Mouse (Mus musculus): Measurements from ENCODE around the gene Cnga3. TPM values are rescaled to one million over a fixed set of nuclear protein-coding genes. Genes with fewer than 3 reads are reported as not detected.

The Cnga3 gene
- total and polyA plus RNA-seq, 3 experiments = 0.08 to 0.36 (median 0.30) TPM

DNA sequence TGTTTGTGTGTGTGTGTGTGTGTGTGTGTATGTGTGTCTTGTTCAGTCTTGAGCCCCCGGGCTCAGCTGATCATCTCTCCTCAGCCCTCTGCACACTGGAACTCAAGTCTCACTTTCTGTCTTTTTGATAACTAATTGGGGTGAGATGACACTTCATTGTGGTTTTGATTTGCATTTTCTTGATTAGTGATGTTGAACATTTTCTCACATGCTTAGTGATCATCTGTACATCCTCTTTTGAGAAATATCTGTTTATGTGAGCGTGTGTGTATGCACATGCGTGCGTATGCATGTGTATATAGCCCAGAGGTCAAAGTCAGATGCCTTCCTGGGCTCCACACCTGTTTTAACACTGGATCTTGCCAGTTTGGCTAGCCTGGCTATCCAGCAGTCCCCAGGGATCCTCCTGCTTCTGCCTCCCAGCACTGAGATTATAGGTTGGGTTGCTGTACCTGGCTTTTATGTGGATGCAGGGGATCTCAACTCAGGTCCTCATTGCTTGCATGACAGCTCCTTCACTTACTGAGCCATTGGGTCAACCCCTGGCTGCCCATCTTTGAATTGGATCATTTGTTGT, 95.8 kb downstream of the Cnga3 start:
- dilution Hi-C loops (cut with MboI; ENCODE audit: extremely low pct_ligation_motif_present, extremely low pct_unique_long_range_greater_than_20kb, low sequenced_read_pairs) (no loop called here), in situ Hi-C loops (cut with MboI; ENCODE audit: low pct_ligation_motif_present, low pct_unique_long_range_greater_than_20kb, low sequenced_read_pairs) (no loop called here)
- peaks cover 0 to 1% of the 10 kb centered on the region in 2 experiments for H3K36me3 ChIP-seq (replicated peaks in 1 of 2; ENCODE audit: control insufficient read depth in 1 of 2, insufficient read depth in 1 of 2, low read length in 1 of 2)
- DNase-seq (ENCODE audit: extremely low read depth) = no peak
- no peak overlapping the region for H3K9ac ChIP-seq (ENCODE audit: insufficient read depth, low read depth)
- no peaks in the 10 kb centered on the region for H3K79me2 ChIP-seq (replicated peaks; ENCODE audit: control insufficient read depth, extremely low read depth, insufficient read depth, poor library complexity, severe bottlenecking)
- H3K9me3 ChIP-seq (replicated peaks; ENCODE audit: low read length) = no peaks in the 10 kb centered on the region
- no peak overlapping the region for H3K27ac ChIP-seq (ENCODE audit: insufficient read depth, low read depth)
- H3K4me3 ChIP-seq (replicated peaks in 1 of 3; ENCODE audit: low read depth in 2 of 3, low read length in 2 of 3, poor library complexity in 1 of 3) = no peak overlapping the region
- TF ChIP-seq BHLHE40 (IDR thresholded peaks at IDR 0.05; ENCODE audit: low read depth, low read length) = 0 out of 2 replicates have a peak, but pooled peaks have one; percentile 6
- TF ChIP-seq ZKSCAN1 (IDR thresholded peaks at IDR 0.05; ENCODE audit: borderline replicate concordance, low read depth, low read length) = no peak
- H3K4me2 ChIP-seq (ENCODE audit: insufficient read depth, low read depth, poor library complexity, severe bottlenecking) = no peak overlapping the region
- H3K4me1 ChIP-seq (ENCODE audit: control insufficient read depth in 1 of 2, insufficient read depth in 2 of 2) = peaks cover 20 to 87% of the 10 kb centered on the region in 2 experiments
- no peaks in the 10 kb centered on the region for H3K27me3 ChIP-seq (replicated peaks)

Other genes with a start within 250 kb of the Cnga3 start
- not detected in 2 replicates for gene Vwa3b, start 187.8 kb upstream of the Cnga3 start, total RNA-seq (2012; rRNA removed)
- gene Vwa3b, start 187.8 kb upstream of the Cnga3 start, total RNA-seq (2014; rRNA removed) = not detected in 2 replicates
- not detected in 2 replicates for gene Vwa3b, start 187.8 kb upstream of the Cnga3 start, polyA plus RNA-seq (2012; ENCODE audit: insufficient read length, low read depth)
- gene Inpp4a, start 85.4 kb downstream of the Cnga3 start, total RNA-seq (2012; rRNA removed) = 7.0 TPM in 2 replicates
- 1.5 TPM in 2 replicates for gene Inpp4a, start 85.4 kb downstream of the Cnga3 start, total RNA-seq (2014; rRNA removed)
- 4.0 and 5.0 TPM in 2 replicates for gene Inpp4a, start 85.4 kb downstream of the Cnga3 start, polyA plus RNA-seq (2012; ENCODE audit: insufficient read length, low read depth)
- gene Coa5, start 215.7 kb downstream of the Cnga3 start, total RNA-seq (2012; rRNA removed) = 43.8 and 49.7 TPM in 2 replicates
- gene Coa5, start 215.7 kb downstream of the Cnga3 start, total RNA-seq (2014; rRNA removed) = 61.4 and 62.8 TPM in 2 replicates
- gene Coa5, start 215.7 kb downstream of the Cnga3 start, polyA plus RNA-seq (2012; ENCODE audit: insufficient read length, low read depth) = 69.8 and 79.8 TPM in 2 replicates
- 56.6 and 58.5 TPM in 2 replicates for gene Unc50, start 215.7 kb downstream of the Cnga3 start, total RNA-seq (2012; rRNA removed)
- gene Unc50, start 215.7 kb downstream of the Cnga3 start, total RNA-seq (2014; rRNA removed) = 75.5 and 76.3 TPM in 2 replicates
- gene Unc50, start 215.7 kb downstream of the Cnga3 start, polyA plus RNA-seq (2012; ENCODE audit: insufficient read length, low read depth) = 39.9 and 41.8 TPM in 2 replicates